Mouse (Mus musculus): ENCODE results near the gene Dyrk3. TPM values are rescaled to one million over a fixed set of nuclear protein-coding genes. Genes with fewer than 3 reads are reported as not detected.

Dyrk3 gene
- polyA plus RNA-seq, 1 experiment from 2014 or later = 17.2 TPM

- H3K36me3 ChIP-seq (ENCODE audit: control insufficient read depth, insufficient read depth, low read length) = no peaks in the 10 kb centered on the region
- no peak overlapping the region for H3K4me3 ChIP-seq (ENCODE audit: low read depth, low read length)
- no peak overlapping the region for H3K4me2 ChIP-seq
- DNase-seq (ENCODE audit: low spot score, missing footprints) (no peak), ATAC-seq (ENCODE audit: low FRiP score) (no peak)
- H3K4me1 ChIP-seq (ENCODE audit: control insufficient read depth, insufficient read depth, low read length) = peaks cover 12% of the 10 kb centered on the region; the same call in 1 of the 2 replicates
- H3K27me3 ChIP-seq (ENCODE audit: control insufficient read depth, insufficient read depth, low read length) = no peaks in the 10 kb centered on the region
- WGBS = 58% methylated on average over 2 of the region's 2 CpGs
- no peak overlapping the region for H3K27ac ChIP-seq (ENCODE audit: low read depth, low read length)
- no peaks in the 10 kb centered on the region for H3K9me3 ChIP-seq (ENCODE audit: control insufficient read depth, low read length)
- H3K9ac ChIP-seq (ENCODE audit: low read length) = no peak overlapping the region
Observed at GRCm38 (mm10) chr1:131141449-131141848, 3.3 kb upstream of the Dyrk3 start.

GRCm38 (mm10) chr1:131139102-131140095 is 1.3 kb upstream of the Dyrk3 start:
- H3K4me1 ChIP-seq (ENCODE audit: control insufficient read depth, insufficient read depth, low read length) = peaks cover 28% of the 10 kb centered on the region
- no peaks in the 10 kb centered on the region for H3K27me3 ChIP-seq (ENCODE audit: control insufficient read depth, insufficient read depth, low read length)
- peak overlapping the region; percentile 67 for H3K4me2 ChIP-seq
- H3K9me3 ChIP-seq (ENCODE audit: control insufficient read depth, low read length) = no peaks in the 10 kb centered on the region
- no peak overlapping the region for H3K27ac ChIP-seq (ENCODE audit: low read depth, low read length)
- ATAC-seq (ENCODE audit: low FRiP score) (no peak), DNase-seq (ENCODE audit: low spot score, missing footprints) (peak; percentile 69)
- no peak overlapping the region; the same call in 1 of the 2 replicates for H3K9ac ChIP-seq (ENCODE audit: low read length)
- WGBS = 74% methylated on average over 11 of the region's 11 CpGs
- no peak overlapping the region for H3K4me3 ChIP-seq (ENCODE audit: low read depth, low read length)
- no peaks in the 10 kb centered on the region for H3K36me3 ChIP-seq (ENCODE audit: control insufficient read depth, insufficient read depth, low read length)

GRCm38 (mm10) chr1:131137717-131138118 is 422 bp downstream of the Dyrk3 start:
- Histone ChIP-seq H3K36me3 (ENCODE audit: control insufficient read depth, insufficient read depth, low read length) (no peaks in the 10 kb centered on the region), H3K4me3 (ENCODE audit: low read depth, low read length) (peak overlapping the region; percentile 74), H3K9me3 (ENCODE audit: control insufficient read depth, low read length) (no peaks in the 10 kb centered on the region), H3K27me3 (ENCODE audit: control insufficient read depth, insufficient read depth, low read length) (no peaks in the 10 kb centered on the region), H3K4me1 (ENCODE audit: control insufficient read depth, insufficient read depth, low read length) (peaks cover 31% of the 10 kb centered on the region), H3K27ac (ENCODE audit: low read depth, low read length) (peak overlapping the region; percentile 88), H3K9ac (ENCODE audit: low read length) (peak overlapping the region; percentile 81), H3K4me2 (peak overlapping the region; percentile 67)
- peak; percentile 92 for ATAC-seq (ENCODE audit: low FRiP score)
- 0% methylated on average over 30 of the region's 36 CpGs for WGBS
- peak; percentile 97 for DNase-seq (ENCODE audit: low spot score, missing footprints)

- Histone ChIP-seq H3K9ac (ENCODE audit: low read length) (peak overlapping the region; percentile 54), H3K9me3 (ENCODE audit: control insufficient read depth, low read length) (no peaks in the 10 kb centered on the region), H3K4me2 (peak overlapping the region; percentile 67), H3K27ac (ENCODE audit: low read depth, low read length) (peak overlapping the region; percentile 36), H3K4me3 (ENCODE audit: low read depth, low read length) (peak overlapping the region; percentile 74), H3K36me3 (ENCODE audit: control insufficient read depth, insufficient read depth, low read length) (peaks cover 3% of the 10 kb centered on the region; the same call in 1 of the 2 replicates), H3K27me3 (ENCODE audit: control insufficient read depth, insufficient read depth, low read length) (no peaks in the 10 kb centered on the region), H3K4me1 (ENCODE audit: control insufficient read depth, insufficient read depth, low read length) (peaks cover 31% of the 10 kb centered on the region)
- ATAC-seq (ENCODE audit: low FRiP score) (peak; percentile 10), DNase-seq (ENCODE audit: low spot score, missing footprints) (peak; percentile 90)
- 3% methylated on average over 5 of the region's 5 CpGs for WGBS
Observed at GRCm38 (mm10) chr1:131137111-131137510, 1.0 kb downstream of the Dyrk3 start.

GRCm38 (mm10) chr1:131135960-131136629 is 2.0 kb downstream of the Dyrk3 start:
- H3K9ac ChIP-seq (ENCODE audit: low read length) = no peak overlapping the region
- H3K4me2 ChIP-seq = peak overlapping the region; percentile 67
- H3K4me1 ChIP-seq (ENCODE audit: control insufficient read depth, insufficient read depth, low read length) = peaks cover 31% of the 10 kb centered on the region
- DNase-seq (ENCODE audit: low spot score, missing footprints) (peak; percentile 79), ATAC-seq (ENCODE audit: low FRiP score) (no peak)
- H3K27me3 ChIP-seq (ENCODE audit: control insufficient read depth, insufficient read depth, low read length) = no peaks in the 10 kb centered on the region
- WGBS = 89% methylated on average over 10 of the region's 10 CpGs
- no peak overlapping the region for H3K4me3 ChIP-seq (ENCODE audit: low read depth, low read length)
- H3K36me3 ChIP-seq (ENCODE audit: control insufficient read depth, insufficient read depth, low read length) = peaks cover 3% of the 10 kb centered on the region; the same call in 1 of the 2 replicates
- no peak overlapping the region for H3K27ac ChIP-seq (ENCODE audit: low read depth, low read length)
- no peaks in the 10 kb centered on the region for H3K9me3 ChIP-seq (ENCODE audit: control insufficient read depth, low read length)

GRCm38 (mm10) chr1:131134942-131135522 is 3.1 kb downstream of the Dyrk3 start:
- DNase-seq (ENCODE audit: low spot score, missing footprints) = peak; percentile 83
- Histone ChIP-seq H3K4me3 (ENCODE audit: low read depth, low read length) (no peak overlapping the region), H3K4me1 (ENCODE audit: control insufficient read depth, insufficient read depth, low read length) (peaks cover 31% of the 10 kb centered on the region), H3K9me3 (ENCODE audit: control insufficient read depth, low read length) (no peaks in the 10 kb centered on the region), H3K9ac (ENCODE audit: low read length) (peak overlapping the region; percentile 27; the same call in 1 of the 2 replicates), H3K27me3 (ENCODE audit: control insufficient read depth, insufficient read depth, low read length) (no peaks in the 10 kb centered on the region), H3K36me3 (ENCODE audit: control insufficient read depth, insufficient read depth, low read length) (peaks cover 8% of the 10 kb centered on the region), H3K4me2 (peak overlapping the region; percentile 15; the same call in 1 of the 2 replicates), H3K27ac (ENCODE audit: low read depth, low read length) (no peak overlapping the region)
- ATAC-seq (ENCODE audit: low FRiP score) = no peak
- WGBS = 67% methylated on average over 8 of the region's 8 CpGs

- H3K4me1 ChIP-seq (ENCODE audit: control insufficient read depth, insufficient read depth, low read length) = peaks cover 31% of the 10 kb centered on the region
- 0 out of 2 replicates have a peak overlapping the region, but pooled peaks have one; percentile 15 for H3K4me2 ChIP-seq
- H3K4me3 ChIP-seq (ENCODE audit: low read depth, low read length) = no peak overlapping the region
- H3K27ac ChIP-seq (ENCODE audit: low read depth, low read length) = no peak overlapping the region
- H3K27me3 ChIP-seq (ENCODE audit: control insufficient read depth, insufficient read depth, low read length) = no peaks in the 10 kb centered on the region
- H3K36me3 ChIP-seq (ENCODE audit: control insufficient read depth, insufficient read depth, low read length) = peaks cover 16% of the 10 kb centered on the region
- H3K9ac ChIP-seq (ENCODE audit: low read length) = no peak overlapping the region
- DNase-seq (ENCODE audit: low spot score, missing footprints) (peak; percentile 82), ATAC-seq (ENCODE audit: low FRiP score) (no peak)
- H3K9me3 ChIP-seq (ENCODE audit: control insufficient read depth, low read length) = no peaks in the 10 kb centered on the region
- WGBS = 55% methylated on average over 6 of the region's 6 CpGs
Observed at GRCm38 (mm10) chr1:131134231-131134630, 3.9 kb downstream of the Dyrk3 start.

- no peak overlapping the region for H3K4me2 ChIP-seq
- H3K4me3 ChIP-seq (ENCODE audit: low read depth, low read length) = no peak overlapping the region
- H3K9me3 ChIP-seq (ENCODE audit: control insufficient read depth, low read length) = no peaks in the 10 kb centered on the region
- H3K36me3 ChIP-seq (ENCODE audit: control insufficient read depth, insufficient read depth, low read length) = peaks cover 26% of the 10 kb centered on the region
- no peak overlapping the region for H3K27ac ChIP-seq (ENCODE audit: low read depth, low read length)
- DNase-seq (ENCODE audit: low spot score, missing footprints) (no peak), ATAC-seq (ENCODE audit: low FRiP score) (no peak)
- no peaks in the 10 kb centered on the region for H3K4me1 ChIP-seq (ENCODE audit: control insufficient read depth, insufficient read depth, low read length)
- no peaks in the 10 kb centered on the region for H3K27me3 ChIP-seq (ENCODE audit: control insufficient read depth, insufficient read depth, low read length)
- H3K9ac ChIP-seq (ENCODE audit: low read length) = no peak overlapping the region
- 85% methylated on average over 11 of the region's 11 CpGs for WGBS
Observed at GRCm38 (mm10) chr1:131125987-131126744, 12.0 kb downstream of the Dyrk3 start.

Data from midbrain, embryonic 11.5 days (tissue).